Mouse (Mus musculus): ENCODE measurements around the gene Dagla.

Dagla gene

GRCm38 (mm10) chr19:10304810-10305544, at the start of gene Dagla:
Gene Dagla, minus strand, starts transcription at chr19:10304877.
- in situ Hi-C loops (cut with MboI, MseI) = loop anchor here in 1 of 2 experiments (5.0 kb wide), 1 partner anchor 48 kb away; no protein-coding TSS in a partner anchor

DNA sequence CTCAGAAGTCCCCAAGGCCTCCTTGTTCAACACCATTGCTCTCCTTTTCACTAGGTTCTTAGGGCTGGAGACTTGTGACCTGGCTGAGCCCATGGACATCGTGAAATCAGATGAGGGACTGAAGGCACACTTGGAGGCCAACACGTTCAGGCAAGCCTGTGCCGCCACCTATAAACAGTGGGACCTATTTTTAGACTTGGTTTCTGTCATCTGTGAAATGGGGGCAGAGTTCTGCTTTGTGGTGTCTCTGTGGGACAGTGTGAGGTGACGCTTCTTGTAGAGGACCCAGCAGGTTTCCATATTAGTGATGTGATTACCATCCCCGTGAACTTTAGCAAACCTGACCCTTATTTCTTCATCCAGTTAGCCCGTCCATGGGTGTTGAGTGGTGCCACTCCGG, 47.5 kb upstream of the Dagla start:
- in situ Hi-C loops (cut with MboI, MseI) = no loop called here

- in situ Hi-C loops (cut with MboI, MseI) = no loop called here
Observed at GRCm38 (mm10) chr19:10347628-10348273, 43.1 kb upstream of the Dagla start.

DNA sequence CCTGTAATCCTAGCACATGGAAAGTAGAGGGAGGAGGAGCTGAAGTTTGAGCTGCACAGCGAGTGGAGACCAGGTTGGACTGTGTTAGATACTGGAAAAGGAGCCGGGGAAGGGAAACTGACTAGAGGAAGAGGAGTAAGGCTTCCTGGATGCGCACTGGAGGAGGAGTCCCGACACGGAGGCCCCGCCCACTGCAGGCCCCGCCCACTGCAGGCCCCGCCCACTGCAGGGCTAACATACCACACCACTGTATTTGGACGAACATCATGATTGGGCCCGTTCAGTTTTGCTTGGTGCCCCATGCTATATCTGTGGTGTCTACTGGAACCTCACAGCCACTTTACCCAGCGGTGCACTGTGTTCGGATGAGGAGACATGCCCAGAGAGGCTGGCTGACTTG, 41.0 kb upstream of the Dagla start:
- in situ Hi-C loops (cut with MboI, MseI) = no loop called here

DNA sequence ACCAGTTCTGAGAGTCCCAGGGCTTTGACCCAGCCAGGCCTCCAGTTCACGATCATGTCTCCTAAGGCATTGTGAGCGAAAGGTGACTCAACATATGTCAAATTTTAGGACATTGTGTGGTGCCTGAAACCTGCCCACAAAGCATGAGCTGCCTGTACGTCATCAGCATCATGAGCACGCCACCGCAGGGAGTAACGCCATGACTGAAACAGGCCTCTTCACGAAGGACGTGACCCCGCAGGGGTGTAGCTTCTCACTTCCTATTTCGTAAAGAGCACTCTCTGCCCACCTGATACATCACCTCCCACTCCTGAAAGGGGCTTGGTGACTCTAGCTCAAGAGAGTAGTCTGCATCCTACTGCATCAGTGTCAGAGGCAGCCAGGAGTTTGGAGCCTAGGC, 39.2 kb upstream of the Dagla start:
- in situ Hi-C loops (cut with MboI, MseI) = loop anchor here (5.0 kb wide), 1 partner anchor 88 kb away; no protein-coding TSS in a partner anchor

- in situ Hi-C loops (cut with MboI, MseI) = loop anchor here (5.0 kb wide), 1 partner anchor 90 kb away; no protein-coding TSS in a partner anchor
Observed at GRCm38 (mm10) chr19:10341817-10342439, 37.3 kb upstream of the Dagla start.

DNA sequence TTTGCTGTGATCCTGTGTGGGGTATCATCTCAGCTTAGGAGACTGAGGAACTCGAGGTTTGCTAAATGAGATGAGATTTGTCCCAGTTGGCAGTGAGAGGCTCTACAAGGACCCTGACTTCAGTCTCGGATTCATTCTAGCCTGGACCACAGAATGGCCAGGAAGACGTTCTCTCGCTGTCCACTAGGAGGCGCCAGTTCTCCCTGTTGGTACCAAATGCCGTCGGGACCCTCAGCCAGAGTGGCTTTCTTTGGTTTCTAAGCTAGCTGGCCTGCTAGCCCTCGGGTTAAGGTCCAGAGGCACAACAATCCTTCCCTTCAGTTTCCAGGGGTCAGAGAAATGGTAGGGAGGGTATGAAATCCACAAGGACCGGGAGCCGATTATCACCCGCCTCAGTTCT, 36.5 kb upstream of the Dagla start:
- in situ Hi-C loops (cut with MboI, MseI) = loop anchor here (5.0 kb wide), 1 partner anchor 91 kb away; no protein-coding TSS in a partner anchor

- in situ Hi-C loops (cut with MboI, MseI) = loop anchor here (5.0 kb wide), 1 partner anchor 92 kb away; no protein-coding TSS in a partner anchor
Observed at GRCm38 (mm10) chr19:10340661-10341060, 36.0 kb upstream of the Dagla start.

GRCm38 (mm10) chr19:10339271-10339670, 34.6 kb upstream of the Dagla start:
- in situ Hi-C loops (cut with MboI, MseI) = no loop called here

DNA sequence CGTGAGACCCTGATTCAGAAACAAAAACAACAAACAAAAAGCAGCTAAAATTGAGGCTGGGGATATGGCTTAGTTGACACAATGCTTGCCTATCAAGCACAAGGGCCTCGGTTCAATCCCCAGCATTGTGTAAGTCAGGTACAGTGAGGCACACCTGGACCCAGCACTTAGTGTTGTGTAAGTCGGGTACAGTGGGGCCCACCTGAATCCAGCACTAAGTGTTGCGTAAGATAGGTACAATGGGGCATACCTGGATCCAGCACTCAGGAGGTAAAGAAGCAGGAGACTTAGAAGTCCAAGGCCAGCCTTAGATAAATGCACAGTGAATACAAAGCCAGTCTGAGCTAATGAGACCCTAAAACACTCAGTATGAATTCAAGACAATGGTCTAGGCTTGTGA, 34.0 kb upstream of the Dagla start:
- in situ Hi-C loops (cut with MboI, MseI) = no loop called here

DNA sequence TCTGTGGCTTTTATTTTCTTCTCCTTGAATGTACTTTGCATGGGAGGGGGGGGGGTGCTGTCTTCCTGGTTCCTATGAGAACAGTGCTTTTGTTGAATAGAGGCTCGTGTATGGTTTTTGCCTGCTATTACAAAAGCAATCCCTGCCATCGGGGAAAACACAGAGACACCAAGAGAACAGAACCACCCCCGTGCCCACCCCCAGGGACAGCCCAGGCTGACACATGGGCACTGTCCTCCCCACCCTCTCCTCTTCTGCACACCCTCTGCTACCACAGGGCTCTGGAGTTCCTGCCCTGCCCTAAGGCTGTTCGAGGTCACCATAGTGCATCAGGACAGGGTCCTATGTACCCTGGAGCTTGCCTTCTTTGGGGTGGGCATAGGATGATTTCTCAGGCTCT, 29.8 kb upstream of the Dagla start:
- in situ Hi-C loops (cut with MboI, MseI) = no loop called here

- in situ Hi-C loops (cut with MboI, MseI) = no loop called here
Observed at GRCm38 (mm10) chr19:10333545-10334252, 29.0 kb upstream of the Dagla start.

DNA sequence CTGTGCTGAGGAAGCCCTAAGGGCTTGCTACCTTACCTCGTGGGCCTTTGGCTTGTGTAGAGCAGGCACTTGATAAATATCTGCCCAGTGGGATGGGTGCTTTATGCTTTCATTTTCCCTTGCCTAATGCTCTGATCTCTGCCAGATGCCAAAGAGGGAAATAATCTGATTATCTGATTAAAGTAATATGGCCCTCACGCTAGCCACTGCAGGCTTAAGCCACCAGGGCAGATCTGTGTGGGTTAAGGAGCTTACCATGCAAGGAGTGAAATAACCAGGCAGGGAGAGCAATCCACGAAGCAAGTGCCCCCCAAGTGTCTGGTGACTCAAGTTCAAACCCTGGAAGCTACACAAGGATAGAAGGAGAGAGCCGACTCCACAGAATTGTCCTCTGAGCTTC, 27.0 kb upstream of the Dagla start:
- in situ Hi-C loops (cut with MboI, MseI) = no loop called here

- in situ Hi-C loops (cut with MboI, MseI) = no loop called here
Observed at GRCm38 (mm10) chr19:10329033-10329432, 24.4 kb upstream of the Dagla start.

- in situ Hi-C loops (cut with MboI, MseI) = no loop called here
Observed at GRCm38 (mm10) chr19:10326609-10327008, 21.9 kb upstream of the Dagla start.

DNA sequence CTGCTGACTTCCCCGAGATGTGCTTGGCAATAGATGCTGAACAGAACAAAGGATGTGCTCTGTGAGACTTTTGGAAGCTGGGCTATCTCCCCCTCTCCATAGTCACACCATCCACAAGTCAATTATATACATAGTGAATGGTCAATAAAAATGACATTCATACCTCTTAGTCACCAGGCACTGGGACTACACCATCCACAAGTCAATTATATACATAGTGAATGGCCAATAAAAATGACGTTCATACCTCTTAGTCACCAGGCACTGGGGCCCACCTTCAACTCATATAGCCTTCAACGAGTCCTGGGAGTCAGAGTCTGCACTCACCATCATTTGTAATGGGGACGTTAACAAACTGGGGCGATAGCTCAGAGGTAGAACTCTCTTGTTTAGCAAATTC, 19.2 kb upstream of the Dagla start:
- in situ Hi-C loops (cut with MboI, MseI) = no loop called here

GRCm38 (mm10) chr19:10323362-10323837, 18.7 kb upstream of the Dagla start:
- in situ Hi-C loops (cut with MboI, MseI) = no loop called here

DNA sequence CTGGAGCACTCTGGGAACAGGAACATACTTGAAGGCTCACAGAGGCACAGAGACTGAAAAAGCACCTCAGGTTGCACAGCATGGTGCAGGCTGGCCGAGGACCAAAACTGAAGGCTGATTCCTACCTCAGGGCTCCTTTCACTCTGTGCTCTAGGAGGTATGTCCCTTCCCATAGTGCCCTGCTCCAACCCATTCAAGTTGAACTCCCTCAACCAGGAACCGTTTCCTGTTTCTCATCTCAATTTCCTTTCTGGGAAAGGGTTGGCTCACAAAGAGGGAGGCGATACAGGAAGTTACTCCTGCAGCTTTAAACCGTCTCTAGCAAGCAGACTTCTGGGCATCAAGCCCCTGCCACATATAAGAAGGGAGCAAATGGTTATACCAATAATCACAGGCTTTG, 13.1 kb upstream of the Dagla start:
- in situ Hi-C loops (cut with MboI, MseI) = no loop called here

- in situ Hi-C loops (cut with MboI, MseI) = no loop called here
Observed at GRCm38 (mm10) chr19:10317358-10317757, 12.7 kb upstream of the Dagla start.

- in situ Hi-C loops (cut with MboI, MseI) = no loop called here
Observed at GRCm38 (mm10) chr19:10316956-10317355, 12.3 kb upstream of the Dagla start.

DNA sequence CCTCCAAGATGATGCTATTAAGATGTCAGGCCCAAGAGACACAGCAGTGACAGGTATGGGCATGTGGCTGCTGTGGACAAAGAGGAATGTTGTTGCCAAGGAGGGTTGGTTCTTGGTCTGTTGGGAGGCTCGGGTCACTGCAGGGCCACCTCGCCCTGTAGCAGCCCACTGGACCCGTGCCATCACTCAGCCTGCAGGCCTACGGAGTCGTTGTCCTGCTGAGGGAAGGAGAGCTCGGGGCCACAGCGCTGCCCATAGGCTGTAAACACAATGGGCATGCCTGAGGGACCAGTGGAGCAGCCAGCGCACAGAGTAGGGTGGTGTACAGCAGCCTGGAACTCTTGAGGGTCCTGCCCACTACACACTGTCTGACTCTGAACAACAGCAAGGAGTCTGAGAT, 7.4 kb upstream of the Dagla start:
- in situ Hi-C loops (cut with MboI, MseI) = no loop called here

GRCm38 (mm10) chr19:10308990-10309389, 4.3 kb upstream of the Dagla start:
- in situ Hi-C loops (cut with MboI, MseI) = loop anchor here in 1 of 2 experiments (5.0 kb wide), 1 partner anchor 52 kb away; no protein-coding TSS in a partner anchor
